Mouse (Mus musculus) small intestine, adult 2 months (tissue): ENCODE data around the gene Slc13a3.

ENCODE experiments used
- CTCF ChIP-seq: fragments of 200-500 bp; IDR thresholded peaks from 2 replicates; pipeline ENCODE4 v1.5.1; 2012; ENCODE audit warnings: low read depth, mild to moderate bottlenecking, control low read depth, inconsistent platforms, low read length, moderate library complexity, mixed read lengths; ENCODE audit not compliant: insufficient replicate concordance, insufficient read length; ENCODE audit errors: extremely low read depth
- POLR2A ChIP-seq: fragments of 200-500 bp; IDR thresholded peaks from 2 replicates; pipeline ENCODE4 v1.6.1; 2012; ENCODE audit warnings: low read depth, mild to moderate bottlenecking, control low read depth, inconsistent platforms, low read length, moderate library complexity

- TF ChIP-seq POLR2A (no peak), CTCF (no peak)
These were observed 30.5 kb upstream of the Slc13a3 start, which contains the start of gene Slc2a10 for GRCm38 (mm10) chr2:165503259-165504203.
